Mouse (Mus musculus) CD4-positive naive resting alpha-beta T cell, adult 76 days (primary cell): ENCODE results near the gene Rpl35a. TPM values are rescaled to one million over a fixed set of nuclear protein-coding genes. Genes with fewer than 3 reads are reported as not detected.

Experiments
- total RNA-seq: library from RNA; stranded (reverse); gene quantifications from one replicate; pipeline ENCODE4 v1.2.4, GENCODE M21; 2023

The Rpl35a gene
- total RNA-seq, result 1,804 TPM

DNA sequence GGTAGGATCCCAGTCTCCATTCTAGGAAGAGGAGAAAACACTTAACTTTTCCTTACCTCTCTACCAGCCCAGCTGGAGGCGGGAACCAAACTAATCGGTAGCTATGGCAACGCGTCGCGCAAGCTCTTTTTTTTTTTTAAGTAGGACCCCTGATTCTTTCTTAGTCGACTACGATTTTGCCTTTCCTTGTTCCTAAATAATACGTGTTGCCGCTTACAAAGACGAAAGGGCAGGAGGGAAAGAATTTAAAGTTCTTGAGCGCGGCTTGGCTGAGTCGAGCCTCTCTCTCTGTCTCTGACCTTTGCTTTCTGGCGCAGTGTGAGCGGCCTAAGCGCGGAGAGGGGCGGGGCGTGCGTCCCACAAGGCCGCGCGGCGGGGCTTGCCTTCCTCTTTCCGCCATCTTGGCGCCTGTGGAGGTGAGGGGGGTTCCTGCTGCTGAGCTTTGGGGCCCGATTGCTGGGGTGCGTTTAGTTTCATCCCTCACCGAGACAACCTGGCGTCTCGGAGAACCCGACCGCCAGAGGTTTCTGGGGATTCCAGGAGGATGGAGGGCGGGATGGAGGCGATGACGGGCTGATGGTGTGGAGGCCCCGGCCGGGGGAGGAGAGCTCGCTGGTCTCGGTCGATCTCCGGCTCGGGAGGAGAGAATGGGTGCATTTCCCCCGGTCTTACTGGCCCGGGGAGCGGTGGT, at the start of gene Rpl35a, which contains the start of gene Iqcg:
TSS of gene Rpl35a (plus strand) at position 359 of the 691 bp plus-strand sequence.
TSS of gene Iqcg (minus strand) at position 124 of the 691 bp plus-strand sequence.

DNA sequence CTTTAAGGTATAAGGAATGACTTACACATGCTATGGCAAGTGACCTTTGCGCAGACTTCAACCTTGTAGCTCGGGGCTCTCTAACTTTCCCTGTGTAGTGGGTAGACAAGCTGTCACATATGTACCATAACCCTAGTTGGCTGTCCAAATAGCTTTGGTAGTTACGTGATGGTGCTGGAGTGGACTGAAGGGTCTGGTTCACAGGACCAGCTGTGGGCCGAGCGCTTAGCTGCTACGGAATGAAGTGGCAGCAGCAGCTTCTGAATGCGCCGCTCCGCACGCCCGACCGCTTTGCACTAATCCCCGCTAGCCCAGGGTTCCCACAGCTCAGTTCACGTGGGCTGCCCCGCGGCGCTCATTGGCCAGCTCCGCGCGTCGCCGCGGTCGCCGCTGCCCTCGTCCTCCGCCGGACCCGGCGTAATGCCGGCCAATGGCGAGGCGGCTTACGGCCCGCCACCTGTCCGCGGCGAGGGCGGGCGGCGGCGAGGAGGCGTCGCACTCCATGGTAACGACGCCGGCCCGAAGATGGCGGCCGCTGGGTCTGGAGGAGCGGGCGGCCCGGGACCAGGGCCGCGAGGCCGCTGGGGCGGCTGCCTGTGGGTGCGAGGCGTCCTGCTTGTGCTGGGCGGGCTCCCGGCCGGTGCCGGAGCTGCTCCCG, 5.9 kb downstream of the Rpl35a start, which contains the start of gene Lmln:
TSS of gene Lmln (plus strand) at position 498 of the 658 bp plus-strand sequence.

Other genes with a start within 250 kb of the Rpl35a start
- not detected for gene Smbd1, start 246.0 kb upstream of the Rpl35a start, total RNA-seq
- 66.5 TPM for gene Fyttd1, start 179.0 kb upstream of the Rpl35a start, total RNA-seq
- 21.1 TPM for gene Rubcn, start 178.7 kb upstream of the Rpl35a start, total RNA-seq
- 91.7 TPM for gene Lrch3, start 142.4 kb upstream of the Rpl35a start, total RNA-seq
- 0.47 TPM for gene Iqcg, start 235 bp upstream of the Rpl35a start, total RNA-seq
- 2.0 TPM for gene Lmln, start 6.1 kb downstream of the Rpl35a start, total RNA-seq
- gene Osbpl11, start 128.6 kb downstream of the Rpl35a start, total RNA-seq, result 25.4 TPM
- 59.0 TPM for gene Snx4, start 195.0 kb downstream of the Rpl35a start, total RNA-seq